Mouse (Mus musculus) liver, embryonic 14.5 days (tissue): Measurements from ENCODE around the gene Ezh2. TPM values are rescaled to one million over a fixed set of nuclear protein-coding genes. Genes with fewer than 3 reads are reported as not detected.

Source experiments
- ATAC-seq: fragments of 200-750 bp; cut with Nextera tagmentation; 2 replicates; pipeline ENCODE4 v1.8.0; 2017; ENCODE audit warnings: moderate number of reproducible peaks, mild to moderate bottlenecking, moderate library complexity; ENCODE audit not compliant: insufficient read depth
- DNase-seq, 3 experiments: peaks; one replicate each; pipeline ENCODE4 v3.0.0-alpha.2; 2012 to 2013; ENCODE audit warnings: low read depth in 3 of 3, low spot score in 3 of 3
- H3K27ac ChIP-seq: fragments of 300-500 bp; sonication (generic); 2 replicates; pipeline ENCODE4 v1.5.1; 2014; ENCODE audit warnings: moderate library complexity, mild to moderate bottlenecking, control low read depth, inconsistent platforms
- H3K27me3 ChIP-seq: fragments of 300-500 bp; sonication (generic); 2 replicates; pipeline ENCODE4 v1.6.1; 2014; ENCODE audit warnings: mild to moderate bottlenecking, low read length, moderate library complexity; ENCODE audit not compliant: control insufficient read depth, insufficient read depth
- H3K36me3 ChIP-seq: fragments of 300-500 bp; sonication (generic); replicated peaks from 2 replicates; pipeline ENCODE4 v1.6.1; 2014; ENCODE audit warnings: low read depth; ENCODE audit not compliant: control insufficient read depth, insufficient read depth
- H3K4me1 ChIP-seq, 2 experiments: fragments of 200-500 bp in 1 of 2; fragments of 300-500 bp in 1 of 2; sonication (generic) in 1 of 2; replicated peaks; 2 replicates each; pipeline ENCODE4 v1.6.1; 2012 to 2014; ENCODE audit warnings: antibody characterized with exemption in 1 of 2, inconsistent platforms in 1 of 2, low read length in 1 of 2; ENCODE audit not compliant: control insufficient read depth in 2 of 2, insufficient read depth in 2 of 2
- H3K4me2 ChIP-seq: fragments of 300-500 bp; sonication (generic); 2 replicates; pipeline ENCODE4 v1.6.1; 2014; ENCODE audit warnings: low read depth, mild to moderate bottlenecking, control low read depth, moderate library complexity
- H3K4me3 ChIP-seq, 2 experiments: fragments of 200-500 bp in 1 of 2; fragments of 300-500 bp in 1 of 2; sonication (generic) in 1 of 2; 2 replicates each; pipeline ENCODE4 v1.5.1; 2012 to 2014; ENCODE audit warnings: low read depth in 2 of 2, low read length in 2 of 2, mild to moderate bottlenecking in 2 of 2, control low read depth in 1 of 2, inconsistent platforms in 1 of 2, moderate library complexity in 1 of 2; ENCODE audit not compliant: insufficient read depth in 1 of 2
- H3K9ac ChIP-seq: fragments of 300-500 bp; sonication (generic); replicated peaks from 2 replicates; pipeline ENCODE4 v1.6.1; 2014; ENCODE audit warnings: mild to moderate bottlenecking, control low read depth, moderate library complexity
- H3K9me3 ChIP-seq: fragments of 300-500 bp; sonication (generic); 2 replicates; pipeline ENCODE4 v1.6.1; 2016; ENCODE audit warnings: low read length, mixed read lengths; ENCODE audit not compliant: control insufficient read depth
- CTCF ChIP-seq: IDR thresholded peaks from 2 replicates; pipeline ENCODE4 v1.5.1; 2016; ENCODE audit warnings: antibody characterized with exemption, low read depth, control low read depth
- EP300 ChIP-seq: IDR thresholded peaks from 2 replicates; pipeline ENCODE4 v1.6.1; 2016; ENCODE audit warnings: antibody characterized with exemption, low read depth
- WGBS: fragments of 180-500 bp; shearing (Covaris S2); extraction: QIAGEN DNeasy Blood & Tissue Kit; methylation state at CpG from one replicate; pipeline ENCODE4 v1.1.7; 2014; ENCODE audit not compliant: insufficient replicate concordance; 5-methylcytosine and 5-hydroxymethylcytosine counted together
- polyA plus RNA-seq, 2 experiments: library from polyadenylated mRNA; depleted of rRNA in 1 of 2; stranded (reverse) in 1 of 2; unstranded in 1 of 2; fragments of >200 nt; fragmentation: Nextera tagmentation in 1 of 2; extraction: Ambion mirVana in 1 of 2; gene quantifications; 2 replicates each; pipeline versions ENCODE4 v1.2.1 to v1.2.3; 2012 to 2014

Ezh2 gene
- polyA plus RNA-seq, 2 experiments = 46.2 to 69.3 TPM

DNA sequence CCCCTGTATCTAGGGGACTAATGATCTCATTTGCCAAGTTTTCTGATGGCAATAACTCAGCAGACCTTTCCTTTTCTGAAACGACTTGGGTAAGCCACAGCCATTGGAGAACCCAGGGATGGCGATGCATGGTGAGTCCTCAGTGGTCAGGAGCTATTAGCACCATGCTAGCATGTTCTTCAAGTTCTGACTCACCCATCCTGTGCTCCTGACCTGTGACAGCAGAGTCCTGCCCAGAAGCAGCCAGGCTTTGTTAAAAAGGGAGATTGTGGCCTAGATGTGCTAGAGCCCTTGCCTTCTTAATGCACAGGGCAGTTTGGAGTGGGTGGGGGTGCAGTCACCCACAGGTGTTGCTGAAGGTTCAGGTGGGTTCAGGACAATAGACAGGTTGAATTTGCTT lies 70.1 kb downstream of the Ezh2 start:
- ATAC-seq = no peak
- Histone ChIP-seq H3K4me3 (no peak overlapping the region), H3K27ac (no peak overlapping the region), H3K9ac (no peak overlapping the region), H3K27me3 (no peaks in the 10 kb centered on the region), H3K4me2 (no peak overlapping the region), H3K36me3 (peaks cover 75% of the 10 kb centered on the region), H3K4me1 (no peaks in the 10 kb centered on the region), H3K9me3 (no peaks in the 10 kb centered on the region)
- 60% methylated on average over 2 of the region's 2 CpGs for WGBS
- DNase-seq = no peak
- TF ChIP-seq CTCF (no peak), EP300 (no peak)

DNA sequence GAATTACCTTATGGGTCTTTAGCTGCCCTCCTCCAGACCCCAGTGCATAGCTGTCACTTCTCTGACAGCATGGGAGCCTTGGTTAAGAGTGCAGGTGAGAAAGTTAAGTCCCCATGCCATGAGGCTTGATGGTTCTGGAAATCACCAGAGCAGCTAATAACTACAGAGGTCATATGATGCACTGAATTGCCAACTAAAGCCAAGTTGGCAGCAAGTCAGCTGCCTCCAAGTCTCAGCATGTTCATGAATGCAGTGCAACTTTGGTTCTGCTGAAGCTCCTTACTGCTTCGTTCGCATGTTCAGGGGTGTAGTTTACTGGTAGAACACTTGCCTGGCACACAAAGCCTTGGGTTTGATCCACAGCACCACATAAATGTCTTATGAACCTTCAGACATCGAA lies 72.7 kb downstream of the Ezh2 start:
- H3K27ac ChIP-seq = no peak overlapping the region
- TF ChIP-seq EP300 (no peak), CTCF (no peak)
- no peak overlapping the region for H3K9ac ChIP-seq
- H3K36me3 ChIP-seq = peaks cover 63% of the 10 kb centered on the region
- WGBS = 88% methylated on average over 3 of the region's 3 CpGs
- no peak for ATAC-seq
- no peak overlapping the region for H3K4me3 ChIP-seq
- no peaks in the 10 kb centered on the region for H3K9me3 ChIP-seq
- DNase-seq = no peak
- no peaks in the 10 kb centered on the region for H3K27me3 ChIP-seq
- H3K4me1 ChIP-seq = no peaks in the 10 kb centered on the region
- H3K4me2 ChIP-seq = no peak overlapping the region

DNA sequence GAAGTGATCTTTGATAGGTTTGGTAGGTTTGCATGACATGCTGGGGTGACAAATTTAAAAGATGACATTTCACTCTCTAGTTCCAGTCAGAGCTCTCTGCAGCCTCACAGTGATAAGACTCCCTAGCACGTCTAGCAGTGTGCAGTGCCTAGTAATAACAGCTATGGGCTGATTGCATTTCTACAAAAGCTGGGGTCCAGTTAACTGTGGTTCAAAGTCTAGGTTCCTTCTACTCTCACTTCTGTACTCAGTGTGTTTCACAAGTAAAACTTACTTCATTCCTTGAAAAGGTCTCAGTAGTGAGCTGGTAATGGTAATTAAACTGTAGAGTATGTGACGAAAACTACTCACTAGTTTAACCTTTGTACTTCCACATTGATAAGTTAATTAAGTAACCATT lies 75.1 kb downstream of the Ezh2 start:
- Histone ChIP-seq H3K9me3 (no peaks in the 10 kb centered on the region), H3K27ac (no peak overlapping the region), H3K27me3 (no peaks in the 10 kb centered on the region), H3K4me3 (no peak overlapping the region), H3K4me2 (no peak overlapping the region), H3K4me1 (no peaks in the 10 kb centered on the region), H3K36me3 (peaks cover 64% of the 10 kb centered on the region), H3K9ac (no peak overlapping the region)
- DNase-seq (no peak), ATAC-seq (no peak)
- TF ChIP-seq CTCF (no peak), EP300 (no peak)
- 70% methylated on average over 2 of the region's 2 CpGs for WGBS

DNA sequence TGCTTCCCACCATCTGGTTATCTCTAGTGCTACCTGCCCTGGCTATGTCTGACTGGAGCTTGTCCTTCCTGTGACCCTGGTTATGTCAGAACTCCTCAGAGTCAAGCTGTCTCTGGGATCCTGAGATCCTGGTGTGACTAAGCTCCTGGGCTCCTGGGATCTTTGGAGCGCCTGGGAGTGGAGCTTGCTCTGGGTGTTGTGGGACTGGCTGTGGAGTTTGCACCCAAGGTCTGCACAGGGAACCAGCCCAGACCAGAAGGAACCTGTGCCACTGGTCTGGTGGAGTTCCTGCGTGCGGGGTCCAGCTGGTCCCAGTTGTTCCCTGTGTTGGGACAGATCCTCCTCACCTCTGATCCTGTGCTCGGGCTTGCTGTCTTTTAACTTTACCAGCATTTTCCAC lies 100.6 kb downstream of the Ezh2 start:
- no peak for DNase-seq
- no peaks in the 10 kb centered on the region for H3K9me3 ChIP-seq
- no peak for ATAC-seq
- no peaks in the 10 kb centered on the region for H3K36me3 ChIP-seq
- no peak overlapping the region for H3K9ac ChIP-seq
- no peaks in the 10 kb centered on the region for H3K4me1 ChIP-seq
- H3K27me3 ChIP-seq = no peaks in the 10 kb centered on the region
- H3K4me2 ChIP-seq = no peak overlapping the region
- TF ChIP-seq CTCF (no peak), EP300 (no peak)
- 84% methylated on average over 4 of the region's 4 CpGs for WGBS
- H3K27ac ChIP-seq = no peak overlapping the region
- H3K4me3 ChIP-seq = no peak overlapping the region

DNA sequence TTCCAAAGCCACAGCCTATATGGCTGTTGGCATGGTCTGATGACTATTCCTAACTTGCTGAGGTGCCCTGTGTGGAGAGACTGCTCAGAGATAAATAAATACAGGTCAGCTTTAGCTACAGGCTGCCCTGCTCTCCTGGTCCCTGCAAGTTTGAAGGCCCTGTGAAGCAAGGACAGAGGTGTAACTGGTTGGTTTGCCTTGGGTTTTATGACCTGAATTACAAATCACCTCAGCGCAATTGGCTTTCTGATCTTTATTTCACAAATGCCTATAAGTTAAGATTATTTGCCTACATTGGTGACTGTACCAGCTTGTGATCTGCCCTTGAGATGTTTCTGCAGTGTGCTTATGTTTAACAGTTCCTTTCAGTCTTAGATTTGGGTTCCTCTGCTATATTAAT lies 113.1 kb downstream of the Ezh2 start:
- no peak overlapping the region for H3K4me2 ChIP-seq
- WGBS = 95% methylated on average over 1 of the region's 1 CpGs

More for the DNA sequence above, 113.1 kb downstream of the Ezh2 start:
- no peak for DNase-seq
- TF ChIP-seq EP300 (no peak), CTCF (no peak)
- H3K27me3 ChIP-seq = no peaks in the 10 kb centered on the region
- H3K4me3 ChIP-seq = no peak overlapping the region
- no peak for ATAC-seq
- no peak overlapping the region for H3K9ac ChIP-seq
- 0 out of 4 replicates have a peak, but pooled peaks cover 0 to 2% of the 10 kb centered on the region in 2 experiments for H3K4me1 ChIP-seq
- no peaks in the 10 kb centered on the region for H3K9me3 ChIP-seq
- no peaks in the 10 kb centered on the region; the same call in 1 of the 2 replicates for H3K36me3 ChIP-seq
- H3K27ac ChIP-seq = no peak overlapping the region

Other genes with a start within 250 kb of the Ezh2 start
- 21.9 and 37.5 TPM in 2 replicates for gene Cul1, start 141.9 kb downstream of the Ezh2 start, polyA plus RNA-seq (2012; rRNA removed)
- 64.6 and 67.6 TPM in 2 replicates for gene Cul1, start 141.9 kb downstream of the Ezh2 start, polyA plus RNA-seq (2014; fragmentation: Nextera tagmentation; extraction: Ambion mirVana)
- gene Pdia4, start 218.1 kb upstream of the Ezh2 start, polyA plus RNA-seq (2012; rRNA removed) = 27.5 and 42.4 TPM in 2 replicates
- gene Pdia4, start 218.1 kb upstream of the Ezh2 start, polyA plus RNA-seq (2014; fragmentation: Nextera tagmentation; extraction: Ambion mirVana) = 86.1 and 90.4 TPM in 2 replicates
- 0.17 and 0.19 TPM in 2 replicates for gene Zfp786, start 235.5 kb upstream of the Ezh2 start, polyA plus RNA-seq (2012; rRNA removed)
- gene Zfp786, start 235.5 kb upstream of the Ezh2 start, polyA plus RNA-seq (2014; fragmentation: Nextera tagmentation; extraction: Ambion mirVana) = 0.24 and 0.39 TPM in 2 replicates
- 1.4 and 1.7 TPM in 2 replicates for gene Zfp398, start 240.3 kb upstream of the Ezh2 start, polyA plus RNA-seq (2012; rRNA removed)
- 1.2 and 1.4 TPM in 2 replicates for gene Zfp398, start 240.3 kb upstream of the Ezh2 start, polyA plus RNA-seq (2014; fragmentation: Nextera tagmentation; extraction: Ambion mirVana)